Mouse (Mus musculus): Measurements from ENCODE around the gene Usp28. TPM values are rescaled to one million over a fixed set of nuclear protein-coding genes. Genes with fewer than 3 reads are reported as not detected.
"Not testable (repeated sequence)": the region's sequence is repeated elsewhere in the genome, so short reads cannot be mapped to it uniquely, and the experiment has no call there.

Gene Usp28
- 10 to 100 TPM; 10.4 to 21.0 (median 15.9) TPM for total RNA-seq (2022)

GRCm38 (mm10) chr9:48984845-48985707 lies at the start of gene Usp28:
TSS of gene Usp28 (plus strand) at chr9:48985375.
- DNase-seq: peak; percentile 99

DNA sequence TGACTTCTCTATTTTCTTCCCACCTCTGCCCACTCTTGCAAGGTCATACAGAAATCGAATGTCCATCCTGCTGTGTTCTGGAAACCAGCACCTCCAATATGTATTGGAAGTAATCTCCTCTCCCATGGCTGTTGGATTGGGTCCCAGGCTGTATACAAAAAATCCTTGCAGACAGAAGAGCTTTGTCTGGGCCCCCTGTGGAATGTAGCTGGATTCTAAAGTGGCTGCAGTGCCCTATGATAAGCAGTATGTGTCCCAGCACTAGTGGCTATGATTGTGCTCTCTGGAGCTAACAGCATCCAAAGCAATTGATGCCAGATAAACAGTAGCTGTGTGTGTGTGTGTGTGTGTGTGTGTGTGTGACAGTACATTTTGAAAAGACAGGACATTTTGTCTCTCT lies 42.8 kb upstream of the Usp28 start:
- no peak for DNase-seq

GRCm38 (mm10) chr9:48947565-48947964 lies 37.6 kb upstream of the Usp28 start:
- DNase-seq: no peak

GRCm38 (mm10) chr9:48961314-48961713 lies 23.9 kb upstream of the Usp28 start:
- DNase-seq: no peak

GRCm38 (mm10) chr9:48962131-48962530 lies 23.0 kb upstream of the Usp28 start:
- no peak for DNase-seq

GRCm38 (mm10) chr9:48964587-48965040 lies 20.6 kb upstream of the Usp28 start, which contains the start of gene Htr3b:
TSS of gene Htr3b (minus strand) at chr9:48964990.
- DNase-seq: no peak

GRCm38 (mm10) chr9:48972494-48972893 lies 12.7 kb upstream of the Usp28 start:
- DNase-seq: no peak

GRCm38 (mm10) chr9:48976661-48977355 lies 8.4 kb upstream of the Usp28 start:
- no peak for DNase-seq

DNA sequence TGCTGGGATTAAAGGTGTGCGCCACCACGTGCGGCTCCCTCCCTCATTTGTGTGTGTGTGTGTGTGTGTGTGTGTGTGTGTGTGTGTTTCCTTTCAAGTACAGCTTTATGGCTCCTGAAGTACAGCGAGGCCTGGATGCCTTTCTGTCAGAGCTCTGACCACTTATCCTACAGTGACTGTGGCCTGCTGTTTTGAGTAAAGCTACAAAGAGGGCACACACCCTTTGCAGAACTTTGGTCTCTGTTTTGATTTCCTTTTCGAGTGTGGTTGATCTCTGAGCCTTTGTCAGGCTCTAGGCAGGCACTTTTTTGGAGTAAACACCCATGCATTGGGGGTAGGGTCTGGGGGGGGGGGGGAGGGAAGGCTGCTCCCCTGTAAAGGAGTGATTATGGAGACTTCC lies 4.8 kb upstream of the Usp28 start:
- DNase-seq: no peak

- DNase-seq: no peak
Observed at GRCm38 (mm10) chr9:48980781-48981180, 4.4 kb upstream of the Usp28 start.

- no peak for DNase-seq
Observed at GRCm38 (mm10) chr9:48981827-48982226, 3.3 kb upstream of the Usp28 start.

DNA sequence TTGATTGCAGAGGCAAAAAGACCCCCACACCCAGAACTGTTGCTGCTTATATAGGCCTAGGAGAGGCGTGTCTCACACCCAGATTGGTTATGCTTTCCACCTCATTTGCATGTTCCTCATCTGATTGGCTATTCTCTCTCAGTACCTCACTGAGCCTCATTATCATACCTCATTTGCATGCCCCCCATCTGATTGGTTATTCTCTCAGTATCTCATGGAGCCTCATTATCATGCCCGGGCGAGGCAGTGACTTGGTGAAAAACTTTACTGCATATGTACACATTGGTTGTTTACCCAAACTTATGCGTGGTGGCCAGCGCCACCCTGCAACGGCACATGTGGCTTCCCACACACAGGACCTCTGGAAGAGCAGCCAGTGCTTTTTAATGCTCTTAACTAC lies 1.4 kb upstream of the Usp28 start:
- DNase-seq: not testable (repeated sequence)

- no peak for DNase-seq
Observed at GRCm38 (mm10) chr9:48984320-48984844, 793 bp upstream of the Usp28 start.

- DNase-seq: no peak
Observed at GRCm38 (mm10) chr9:48985708-48986088, 523 bp downstream of the Usp28 start.

- DNase-seq: no peak
Observed at GRCm38 (mm10) chr9:48986616-48987141, 1.5 kb downstream of the Usp28 start.

- no peak for DNase-seq
Observed at GRCm38 (mm10) chr9:48987201-48988101, 2.3 kb downstream of the Usp28 start.

- DNase-seq: no peak
Observed at GRCm38 (mm10) chr9:48991671-48992070, 6.5 kb downstream of the Usp28 start.

DNA sequence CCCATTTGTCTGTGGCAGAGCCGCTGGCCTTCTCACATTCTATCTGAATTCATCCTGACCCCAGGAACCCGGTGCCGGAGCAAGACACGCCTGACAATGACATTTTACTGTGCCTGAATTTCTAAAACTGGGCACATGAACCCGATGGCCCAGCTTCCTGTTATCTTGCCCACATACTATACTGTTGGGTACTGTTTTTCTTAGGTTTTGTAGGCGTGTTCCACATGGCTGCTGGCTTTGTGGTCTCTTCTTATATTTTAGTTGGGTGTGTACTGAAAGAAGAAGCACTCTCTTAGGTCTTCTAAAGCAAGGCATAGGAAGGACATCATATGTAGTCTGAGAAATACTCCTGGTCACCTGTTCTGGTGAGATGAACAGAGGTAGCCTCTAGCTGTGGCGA lies 9.6 kb downstream of the Usp28 start:
- DNase-seq: no peak

DNA sequence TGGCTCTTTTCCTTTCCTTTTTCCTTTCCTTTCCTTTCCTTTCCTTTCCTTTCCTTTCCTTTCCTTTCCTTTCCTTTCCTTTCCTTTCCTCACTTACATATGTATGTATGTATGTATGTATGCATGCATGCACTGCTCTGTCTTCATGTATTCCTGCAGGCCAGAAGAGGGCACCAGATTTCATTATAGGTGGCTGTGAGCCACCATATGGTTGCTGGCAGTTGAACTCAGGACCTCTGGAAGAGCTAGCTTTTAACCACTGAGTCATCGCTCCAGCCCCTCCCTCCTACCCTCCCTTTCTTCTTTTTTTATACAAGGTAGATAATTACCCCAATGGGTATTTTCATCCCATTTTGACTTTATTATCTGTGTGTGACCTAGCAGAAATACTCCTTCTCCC lies 10.6 kb downstream of the Usp28 start:
- no peak for DNase-seq

- DNase-seq: no peak
Observed at GRCm38 (mm10) chr9:48999256-48999655, 14.1 kb downstream of the Usp28 start.

GRCm38 (mm10) chr9:49015824-49016223 lies 30.6 kb downstream of the Usp28 start:
- DNase-seq: no peak

- DNase-seq: no peak
Observed at GRCm38 (mm10) chr9:49021289-49021688, 36.1 kb downstream of the Usp28 start.

All from adrenal gland, adult 8-10 months (tissue).